Mouse (Mus musculus) left cerebral cortex, adult 9 months (tissue): ENCODE measurements around the gene B3gnt3.
"Not testable (repeated sequence)": the region's sequence is repeated elsewhere in the genome, so short reads cannot be mapped to it uniquely, and the experiment has no call there.

ENCODE experiments used
- DNase-seq, 2 experiments: peaks; one replicate each; pipeline ENCODE4 v3.0.0; 2022; ENCODE audit warnings: low spot score in 2 of 2

The B3gnt3 gene

DNA sequence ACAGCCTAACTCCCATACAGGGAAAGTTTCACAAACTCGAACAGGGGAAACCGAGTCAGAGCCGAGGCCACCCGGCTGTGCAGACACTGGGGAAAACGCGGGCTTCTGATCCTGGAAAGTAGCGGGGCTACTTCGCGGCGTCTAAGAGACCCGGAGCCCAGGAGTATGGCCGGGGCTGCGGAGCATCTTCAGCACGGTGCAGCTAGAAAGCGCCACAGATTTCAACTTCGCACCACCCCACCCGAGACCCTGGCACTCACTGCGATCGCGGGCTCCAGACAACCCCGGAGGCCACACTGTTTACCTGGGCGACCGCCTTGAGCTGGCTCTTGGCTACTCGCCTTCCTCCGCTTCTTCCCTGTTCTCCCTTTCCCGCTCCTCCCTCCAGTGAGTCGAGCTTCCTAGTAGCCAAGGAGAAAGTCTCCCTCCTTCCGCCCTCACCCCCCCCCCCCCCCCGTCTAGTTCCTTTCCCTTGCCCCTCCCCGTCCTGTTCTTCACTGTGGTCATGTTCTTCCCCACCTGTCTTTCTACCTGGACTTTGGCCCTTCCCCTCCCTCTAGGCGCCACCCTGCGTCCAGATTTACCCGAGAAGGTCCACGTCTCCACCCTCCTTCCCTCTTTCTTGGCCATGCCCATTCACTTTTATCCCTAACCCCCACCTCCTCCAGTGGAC is at the start of gene B3gnt3:
TSS of gene B3gnt3 (minus strand) at position 376 of the 673 bp plus-strand sequence.
- no peak for DNase-seq

DNA sequence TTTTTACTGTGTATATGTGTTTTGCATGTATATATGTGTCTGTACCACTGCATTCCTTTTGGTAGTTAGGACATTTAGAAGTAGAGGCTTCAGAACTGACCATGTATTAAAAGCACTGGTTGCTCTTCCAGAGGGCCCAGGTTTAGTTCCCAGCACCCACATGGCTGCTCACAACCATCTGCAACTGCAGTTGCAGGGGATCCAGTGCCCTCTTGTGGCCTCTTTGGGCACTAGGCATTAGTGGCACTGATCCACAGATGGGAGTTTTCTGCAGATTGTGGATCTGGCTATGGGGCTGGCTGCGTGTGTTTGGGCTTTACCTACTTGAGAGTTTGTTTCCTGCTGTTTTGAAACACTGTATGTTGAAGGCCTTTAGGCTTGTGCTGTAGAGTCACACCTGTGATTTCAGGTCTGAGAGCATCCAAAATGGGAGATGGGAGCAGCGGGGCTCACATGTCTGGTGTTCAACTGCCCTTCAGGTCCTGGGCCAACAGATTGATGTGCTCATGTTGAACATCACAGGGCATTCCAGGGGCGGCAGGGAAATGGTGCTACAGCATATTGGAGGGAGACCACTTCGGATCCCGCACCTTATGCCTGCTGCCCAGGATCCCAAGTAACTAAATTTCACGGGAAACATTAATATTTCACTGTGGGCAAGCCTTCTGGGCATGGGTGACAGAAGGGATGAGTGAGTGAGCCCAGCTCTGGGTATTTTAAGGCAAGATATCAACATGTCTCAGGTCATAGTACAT is 47.9 kb upstream of the B3gnt3 start:
- not testable (repeated sequence) for DNase-seq

DNA sequence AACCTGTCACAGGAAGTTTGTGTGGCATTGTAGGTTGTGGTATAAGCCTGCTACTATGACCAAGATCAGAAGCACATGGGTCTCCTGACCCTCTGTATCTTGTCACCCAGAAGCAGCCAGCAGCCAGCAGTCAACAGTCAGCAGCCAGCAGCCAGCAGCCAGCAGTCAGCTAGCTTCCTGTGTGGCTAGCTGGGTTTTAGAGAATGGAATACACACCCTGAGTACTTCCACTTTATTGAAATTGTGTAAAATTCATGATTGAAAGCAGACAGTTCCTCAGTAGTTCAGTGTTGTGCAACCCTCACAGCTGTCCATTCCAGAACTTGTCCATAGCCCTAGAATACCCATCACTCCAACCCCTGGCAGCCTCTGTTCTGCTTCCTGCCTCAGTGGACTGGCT is 45.5 kb upstream of the B3gnt3 start:
- not testable (repeated sequence) for DNase-seq

DNA sequence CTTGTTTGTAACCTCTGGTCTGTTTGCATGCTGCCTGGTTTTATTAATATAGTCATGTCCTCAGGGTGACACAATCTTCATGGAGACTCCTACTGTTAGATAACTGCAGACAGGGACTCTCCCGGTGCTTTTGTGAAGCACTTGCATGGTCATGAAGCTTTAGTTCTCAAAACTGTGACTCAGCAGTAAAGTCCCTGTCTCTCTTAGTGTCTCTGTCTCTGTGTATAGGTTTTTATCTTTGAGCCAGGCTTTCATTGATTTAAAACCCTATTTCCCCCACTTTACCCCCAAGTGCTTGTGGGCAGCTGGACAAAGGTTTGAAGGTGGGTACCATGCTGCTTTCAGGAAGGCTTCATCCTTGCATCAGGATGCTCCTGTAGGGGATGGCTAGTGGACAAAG is 43.7 kb upstream of the B3gnt3 start:
- no peak for DNase-seq

DNA sequence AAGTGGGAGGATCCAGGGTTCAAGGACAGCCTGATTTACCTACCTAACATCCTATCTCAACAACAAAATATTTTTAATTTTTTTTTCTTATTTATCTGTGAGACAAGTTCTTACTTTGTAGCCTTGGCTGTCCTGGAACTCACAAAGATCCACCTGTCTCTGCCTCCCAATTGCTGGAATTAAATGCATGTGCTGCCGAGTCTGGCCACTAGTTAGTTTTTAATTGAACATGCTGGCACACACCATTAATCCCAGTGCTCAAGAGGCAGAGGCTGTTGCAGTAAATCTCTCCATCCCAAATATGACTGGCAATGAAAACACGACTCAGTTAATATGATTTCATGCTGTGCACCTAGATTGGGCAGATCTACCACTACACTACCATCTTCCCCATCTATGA is 41.2 kb upstream of the B3gnt3 start:
- DNase-seq = no peak

DNA sequence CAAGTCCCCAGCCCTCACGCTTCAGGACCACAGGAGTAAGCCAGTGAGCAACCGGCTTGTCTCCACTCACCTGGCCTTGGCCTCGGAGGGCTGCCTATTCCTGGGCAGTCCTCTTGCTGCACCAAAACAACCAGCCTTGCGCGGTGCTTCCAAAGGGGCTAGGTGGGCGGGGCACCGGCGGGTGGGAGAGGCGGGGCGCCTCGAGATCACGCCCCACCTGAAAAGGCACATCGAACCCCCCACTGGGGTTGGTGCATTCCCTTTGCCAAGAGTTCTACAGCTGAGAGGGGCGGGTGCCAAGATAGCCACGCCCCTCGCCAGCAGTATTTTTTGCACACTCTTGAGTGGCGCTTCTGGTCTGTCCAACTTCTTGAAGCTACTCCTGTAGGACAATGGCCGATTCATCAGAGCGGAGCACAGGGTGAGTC is 40.1 kb upstream of the B3gnt3 start:
- no peak for DNase-seq

DNA sequence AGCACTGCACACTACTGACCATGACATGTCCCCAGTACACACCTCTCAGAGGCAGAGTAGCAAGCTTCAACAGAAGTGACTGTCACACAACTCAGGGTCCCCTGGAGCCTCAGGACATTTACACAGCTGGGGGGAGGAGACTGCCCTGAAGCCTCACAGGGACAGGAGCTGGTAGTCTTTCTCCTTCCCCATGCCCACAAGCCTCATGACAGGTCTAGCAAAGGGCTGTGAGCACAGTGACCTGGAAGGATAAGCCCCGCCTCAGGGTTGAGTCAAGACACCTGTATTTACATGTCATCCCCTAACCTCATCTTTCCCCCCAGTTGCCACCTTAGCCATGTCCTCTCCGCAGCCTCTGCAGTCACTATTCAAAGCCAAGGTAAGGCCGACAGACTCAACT is 39.6 kb upstream of the B3gnt3 start:
- no peak for DNase-seq

DNA sequence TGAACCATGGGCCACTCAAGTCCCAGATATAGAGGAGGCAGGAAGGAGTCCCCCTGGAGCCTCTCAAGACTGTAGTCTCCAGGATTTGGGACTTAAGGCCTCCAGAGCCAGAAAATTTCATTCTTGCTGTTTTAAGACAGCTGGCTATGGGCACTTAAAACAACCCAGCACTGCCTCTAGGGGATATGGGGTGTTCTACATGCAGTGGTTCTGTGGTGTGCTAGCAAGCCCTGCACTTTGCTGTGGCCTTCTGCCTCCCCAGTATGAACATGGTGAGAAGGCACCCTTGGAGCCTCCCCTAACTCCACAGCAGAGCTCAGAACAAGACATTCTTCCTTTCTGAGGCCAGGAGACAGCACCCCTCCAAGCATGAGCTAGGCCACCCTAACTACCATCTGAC is 36.7 kb upstream of the B3gnt3 start:
- DNase-seq = not testable (repeated sequence)

DNA sequence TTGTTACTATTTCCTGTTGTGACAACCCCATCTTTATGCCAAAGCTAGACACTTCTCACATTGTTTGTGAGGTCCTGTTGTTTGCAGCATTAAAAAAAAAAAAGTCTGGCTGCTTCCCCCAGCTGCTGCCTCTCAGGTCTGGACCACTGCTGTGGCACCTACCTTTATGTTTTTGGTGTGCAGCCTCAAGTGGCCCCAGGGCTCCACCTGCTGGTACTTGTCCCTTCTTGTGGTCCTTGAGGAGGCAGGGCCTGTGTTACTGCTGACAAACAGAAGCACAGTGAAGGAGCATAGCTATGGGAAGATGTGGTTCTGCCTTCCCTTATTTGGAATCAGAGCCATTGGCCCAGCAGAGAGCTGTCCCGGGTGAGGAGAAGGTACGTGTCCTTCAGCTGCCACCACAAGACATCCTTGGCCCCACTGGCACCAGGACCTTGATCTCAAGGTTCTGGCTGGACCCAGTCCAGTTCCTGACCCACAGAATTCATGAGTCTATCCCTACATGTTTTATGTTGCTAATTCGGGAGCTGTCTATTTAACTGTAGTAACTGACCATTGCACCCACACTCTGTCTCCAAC is 30.2 kb upstream of the B3gnt3 start:
- peak in 1 of 2 experiments; percentile 87 for DNase-seq

DNA sequence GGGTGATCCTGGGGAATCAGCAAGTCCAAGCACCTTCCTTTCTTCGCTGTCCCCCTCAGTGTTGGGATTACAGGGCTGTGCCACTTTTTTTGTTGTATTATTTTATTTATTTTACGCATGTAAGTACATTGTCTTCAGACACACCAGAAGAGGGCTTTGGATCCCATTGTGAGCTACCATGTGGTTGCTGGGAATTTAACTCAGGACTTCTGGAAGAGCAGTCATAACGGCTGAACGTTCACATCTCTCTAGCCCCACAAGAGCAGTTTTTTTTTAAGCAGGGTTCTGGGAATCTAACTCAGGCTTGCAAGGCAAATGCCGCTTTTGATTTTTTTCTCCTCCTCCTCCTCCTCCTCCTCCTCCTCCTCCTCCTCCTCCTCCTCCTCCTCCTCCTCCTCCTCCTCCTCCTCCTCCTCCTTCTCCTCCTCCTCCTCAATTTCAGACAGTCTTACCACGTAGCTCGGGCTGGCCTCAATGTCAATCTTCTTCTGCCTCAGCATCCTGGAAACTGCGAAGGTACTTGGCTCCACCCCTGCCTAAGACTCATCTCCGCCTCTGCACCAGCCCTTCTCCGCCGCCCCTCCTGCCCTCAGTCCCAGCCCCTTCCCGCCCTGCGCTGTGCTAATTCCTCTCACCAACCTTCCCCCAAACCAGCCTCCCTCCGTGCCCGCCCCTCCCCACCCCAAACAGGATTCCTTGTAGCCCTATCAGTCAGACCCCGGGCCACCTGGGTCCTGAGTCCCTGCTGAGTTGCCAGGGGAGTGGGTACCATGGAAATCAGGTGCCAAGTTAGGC is 27.4 kb upstream of the B3gnt3 start:
- DNase-seq = no peak

DNA sequence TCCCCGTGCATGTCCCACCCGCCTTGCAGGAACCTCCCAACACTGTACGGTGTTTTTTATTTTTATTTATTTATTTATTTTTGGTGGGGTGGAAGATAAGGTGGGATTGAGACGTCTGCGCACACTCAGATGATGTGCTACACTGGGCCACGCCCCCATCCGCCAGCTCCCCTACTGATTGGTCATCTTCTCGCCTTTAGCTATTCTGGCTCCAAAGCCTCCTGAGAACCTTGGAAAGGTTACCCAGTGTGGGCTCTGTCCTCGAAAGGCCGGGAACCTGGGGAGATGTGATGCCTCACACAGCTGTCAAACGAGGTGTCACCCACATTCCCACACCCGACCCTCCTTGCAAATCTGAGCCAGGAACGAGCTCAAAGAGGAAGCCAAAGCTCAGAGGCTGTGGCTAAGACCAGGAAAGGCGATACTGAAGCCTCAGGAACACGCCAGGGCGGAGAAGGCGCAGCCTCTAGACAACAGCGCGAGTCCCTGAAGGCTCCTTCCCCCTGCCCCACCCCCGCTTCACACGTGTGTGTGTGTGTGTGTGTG is 26.7 kb upstream of the B3gnt3 start:
- DNase-seq = no peak

DNA sequence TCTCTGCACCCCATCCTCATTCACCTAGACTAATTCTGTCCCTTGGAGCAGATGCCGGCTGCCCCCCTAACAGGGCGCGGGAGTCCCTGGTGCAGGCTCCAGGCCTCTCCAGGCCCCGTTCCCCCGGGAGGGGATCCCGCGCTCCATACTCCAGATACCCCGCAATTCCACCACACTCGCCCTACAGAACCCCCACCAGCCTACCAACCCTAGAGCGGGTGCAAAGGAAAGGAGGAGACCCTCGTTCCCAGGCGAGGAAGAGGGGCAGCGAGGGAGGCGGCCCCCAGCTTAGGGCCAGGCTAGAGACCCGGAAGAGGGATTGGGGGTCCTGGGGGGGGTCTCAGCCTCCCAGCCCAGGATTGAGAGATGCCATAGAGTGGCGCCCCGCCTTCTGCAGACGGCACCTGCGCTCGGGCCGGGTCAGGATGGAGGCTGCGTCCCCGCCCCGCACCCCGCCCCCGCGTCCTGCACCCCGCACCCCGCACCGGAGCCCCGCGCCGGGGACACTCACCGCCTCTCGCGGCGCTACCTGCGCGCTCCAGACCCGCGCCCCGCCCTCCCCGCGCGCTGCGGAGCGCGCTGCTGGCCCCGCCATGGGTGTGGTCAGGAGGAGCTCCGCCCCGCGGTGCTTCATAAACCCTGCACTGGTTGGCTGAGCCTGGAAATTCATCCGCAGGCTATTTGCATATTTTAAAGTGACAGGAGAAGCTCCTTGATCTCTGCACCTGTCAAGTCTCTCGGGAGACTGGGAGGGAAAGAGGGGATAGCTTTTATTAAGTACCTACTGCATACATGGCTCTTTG is 23.7 kb upstream of the B3gnt3 start, which contains the start of gene Fcho1:
TSS of gene Fcho1 (minus strand) at position 595 of the 803 bp plus-strand sequence.
- DNase-seq = peak in 1 of 2 experiments; percentile 89

DNA sequence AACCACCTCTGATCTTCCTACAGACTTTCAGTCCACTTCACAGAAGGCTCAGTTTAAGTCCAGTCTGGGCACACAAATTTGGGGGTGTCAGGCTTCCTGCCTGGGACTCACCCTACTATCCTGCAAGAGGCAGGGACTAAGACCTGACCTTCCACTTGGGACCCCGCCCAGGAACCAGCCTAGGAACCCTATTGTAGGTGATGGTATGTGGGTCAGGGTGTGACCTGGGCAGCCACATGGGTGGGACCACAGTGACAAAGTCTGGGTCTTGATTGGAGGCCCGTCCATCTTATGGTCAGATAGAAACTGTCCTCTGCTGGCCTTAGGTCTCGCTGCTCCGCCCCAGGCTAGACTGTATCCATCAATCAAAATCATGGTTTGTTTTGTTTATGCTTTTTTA is 22.8 kb upstream of the B3gnt3 start:
- no peak for DNase-seq

DNA sequence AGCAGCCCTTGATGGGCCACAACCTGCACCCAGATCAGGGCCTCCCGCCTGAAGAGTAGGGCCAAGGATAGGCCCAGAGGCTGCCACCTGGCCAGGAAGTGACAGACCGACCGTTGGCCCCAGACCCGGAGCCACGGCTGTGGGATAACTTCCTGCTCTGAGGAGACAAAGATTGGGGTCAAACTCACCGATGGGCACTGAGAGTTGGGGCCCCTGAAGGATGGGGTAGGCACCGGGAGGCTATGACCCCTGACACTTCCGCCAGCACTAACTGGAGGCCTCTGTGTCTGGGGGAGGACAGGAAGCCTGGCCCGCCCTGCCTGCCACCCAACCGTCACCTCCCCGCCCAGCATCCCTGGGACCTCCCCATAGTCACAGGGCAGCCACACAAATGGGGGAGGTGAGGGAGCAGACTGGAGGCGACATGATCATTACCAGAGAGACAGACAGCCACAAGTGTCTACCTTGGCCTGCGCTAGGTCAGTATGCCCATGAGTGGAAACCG is 21.5 kb upstream of the B3gnt3 start:
- no peak for DNase-seq

DNA sequence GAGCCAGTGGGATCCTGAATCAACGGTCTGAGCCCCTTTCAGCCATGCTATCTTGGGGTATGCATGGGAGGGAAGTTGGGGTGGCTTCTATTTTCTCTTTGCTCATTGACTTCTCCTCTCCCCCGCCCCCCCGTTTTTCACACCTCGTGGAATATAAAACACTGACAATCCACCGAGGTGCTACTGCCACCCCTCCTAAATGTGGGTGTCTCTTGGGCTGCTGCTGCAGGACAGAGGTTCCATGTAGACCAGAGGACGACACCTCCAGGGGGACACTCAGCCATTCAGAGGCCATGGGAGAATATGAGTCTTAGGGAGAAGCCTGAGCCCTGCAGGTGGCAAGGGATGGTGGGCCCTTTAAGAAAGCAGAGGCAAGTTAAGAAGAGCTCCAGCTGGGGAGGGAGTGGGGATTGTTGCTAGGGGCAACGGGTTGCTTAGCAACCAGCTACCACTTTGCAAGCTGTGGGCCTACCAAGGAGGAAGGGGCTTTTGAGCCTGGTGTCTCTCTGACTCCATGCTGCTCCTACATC is 18.4 kb upstream of the B3gnt3 start:
- DNase-seq = peak; percentile 77 to 82

DNA sequence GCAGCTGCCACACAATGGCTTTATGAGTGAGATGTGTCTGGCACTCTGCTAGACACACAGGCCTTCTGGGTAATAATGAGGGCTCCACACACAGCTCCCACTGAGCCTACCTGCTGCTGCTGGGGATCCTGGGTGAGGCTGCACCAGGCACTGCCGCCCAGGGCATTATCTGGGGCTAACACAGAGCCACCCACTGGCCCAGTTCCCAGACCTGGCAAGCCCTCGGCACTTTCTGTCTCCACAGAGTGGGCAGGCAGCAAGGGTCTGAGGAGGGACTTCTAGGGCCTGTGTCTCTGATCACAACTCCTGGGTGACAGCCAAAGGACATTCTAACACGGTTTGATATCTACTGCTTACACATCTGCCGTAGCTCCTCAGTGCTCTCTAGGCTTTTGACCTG is 17.6 kb upstream of the B3gnt3 start:
- no peak for DNase-seq

DNA sequence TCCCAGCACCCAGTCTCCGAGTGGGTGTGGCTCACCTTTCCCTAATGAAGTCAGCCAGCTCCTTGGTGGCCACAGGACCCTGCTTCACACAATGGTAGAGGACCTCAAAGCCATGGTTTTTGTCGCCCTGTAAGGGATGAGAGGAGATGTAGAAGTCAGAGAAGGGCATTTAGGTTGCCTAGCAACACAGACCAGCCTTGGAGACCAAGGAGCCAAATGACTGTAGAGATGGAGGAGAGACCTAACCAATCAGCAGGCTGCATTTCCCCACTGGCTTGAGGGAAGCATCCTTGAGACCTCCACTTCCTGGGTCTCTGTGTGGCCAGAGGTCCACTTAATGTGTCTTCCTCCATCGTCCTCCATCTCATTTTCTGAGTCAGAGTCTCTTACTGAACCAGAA is 16.7 kb upstream of the B3gnt3 start:
- DNase-seq = no peak

DNA sequence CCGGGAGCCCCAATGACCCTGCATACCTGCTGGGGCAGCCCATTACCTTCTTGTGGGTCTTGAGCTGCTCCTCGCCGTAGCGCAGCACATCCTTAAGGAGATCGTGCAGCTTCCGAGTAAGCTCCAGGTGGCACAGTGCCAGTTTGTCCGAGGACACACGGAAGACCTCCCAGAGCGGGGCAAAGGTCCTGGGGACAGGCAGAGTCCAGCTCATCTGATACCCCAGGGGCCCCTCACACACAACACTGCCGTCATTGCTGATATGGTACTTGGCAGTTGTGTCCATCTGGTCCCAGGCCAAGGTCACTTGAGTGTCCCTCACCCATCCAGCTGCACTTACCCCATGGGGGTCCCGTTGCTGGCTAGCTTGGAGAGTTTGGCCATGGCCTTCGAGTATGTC is 15.5 kb upstream of the B3gnt3 start:
- no peak for DNase-seq

DNA sequence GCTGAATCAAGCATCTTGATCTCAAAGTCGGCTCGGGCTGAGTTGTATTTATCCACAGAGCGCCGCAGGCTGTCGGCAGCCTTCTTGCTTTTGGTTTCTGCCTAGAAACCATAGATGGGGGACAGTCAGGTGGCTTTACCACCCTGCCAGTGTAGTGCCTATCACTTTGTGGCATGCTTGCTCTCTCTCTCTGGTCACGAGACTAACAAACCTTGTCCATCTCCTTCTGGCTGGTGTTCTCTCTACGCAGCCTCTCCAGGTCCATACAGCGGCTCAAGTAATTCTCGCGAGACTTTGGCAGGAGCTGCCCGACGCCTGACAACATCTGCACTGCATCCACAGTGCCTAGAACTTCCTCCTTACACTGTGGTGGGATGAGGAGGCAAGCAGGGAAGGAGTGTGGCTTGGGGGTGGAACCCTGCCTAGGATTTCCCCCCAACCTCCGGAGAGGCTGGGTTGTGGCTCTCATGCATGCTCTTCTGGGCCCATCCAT is 15.0 kb upstream of the B3gnt3 start:
- DNase-seq = no peak

DNA sequence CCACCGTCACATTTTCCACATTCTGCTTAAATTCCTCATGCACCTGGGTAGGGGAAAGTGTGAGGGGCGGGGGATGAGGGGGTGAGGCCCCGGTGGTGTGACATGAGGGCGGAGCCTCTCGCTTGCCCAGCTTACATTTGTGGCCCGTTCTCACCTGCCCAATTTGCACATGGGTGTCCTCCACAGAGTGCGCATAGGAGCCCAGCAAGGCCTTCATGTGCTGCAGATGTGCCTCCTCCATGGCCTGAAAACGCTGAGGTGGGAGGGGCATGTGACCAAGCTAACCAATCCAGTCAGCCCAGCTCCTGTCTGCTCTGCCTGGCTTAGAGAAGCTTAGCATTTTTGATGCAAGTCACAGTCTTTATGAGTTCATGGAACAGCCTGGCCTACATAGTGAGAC is 13.9 kb upstream of the B3gnt3 start:
- no peak for DNase-seq
